Mouse (Mus musculus): ENCODE data around the gene Gemin5. TPM values are rescaled to one million over a fixed set of nuclear protein-coding genes. Genes with fewer than 3 reads are reported as not detected.
"Not testable (repeated sequence)": the region's sequence is repeated elsewhere in the genome, so short reads cannot be mapped to it uniquely, and the experiment has no call there.

The Gemin5 gene
- polyA plus RNA-seq (2016; fragmentation: Nextera tagmentation; extraction: Ambion mirVana): 22.9 and 23.9 TPM in 2 replicates

DNA sequence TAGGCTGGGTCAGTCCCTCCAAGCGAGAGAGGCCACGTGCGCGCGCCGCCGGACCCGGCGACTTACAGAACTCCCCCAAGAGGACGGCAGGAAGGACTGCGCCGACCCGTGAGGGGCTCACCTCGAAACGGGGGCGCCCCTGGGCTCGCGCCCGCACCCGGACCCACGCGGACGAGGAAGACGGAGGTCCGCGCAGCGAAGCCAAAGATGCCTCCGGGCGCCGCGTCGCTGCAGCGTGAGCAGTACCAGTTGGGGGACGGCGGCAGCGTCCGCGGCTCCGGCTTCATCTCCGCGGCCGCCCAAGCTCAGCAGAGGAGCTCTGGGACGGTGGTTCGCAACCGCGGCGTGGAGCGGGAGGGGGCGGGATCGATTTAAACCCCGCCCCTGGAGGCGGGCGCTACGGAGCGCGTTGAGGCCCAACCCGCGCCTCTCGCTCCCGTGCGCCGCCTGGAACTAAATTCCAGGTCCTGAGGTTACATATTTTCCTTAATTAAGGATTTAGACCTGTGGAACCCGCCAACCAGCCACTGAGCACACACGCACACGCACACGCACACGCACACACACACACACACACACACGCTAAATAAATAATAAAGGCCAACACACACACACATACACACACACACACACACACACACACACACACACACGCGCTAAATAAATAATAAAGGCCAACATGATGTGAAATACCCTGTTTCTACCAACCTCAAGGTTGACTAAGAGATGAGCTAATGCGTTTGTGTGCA, at the start of gene Gemin5:
Gene Gemin5 (minus strand): TSS at position 373 of the 749 bp plus-strand sequence.
- Histone ChIP-seq H3K9ac (replicated peaks) (peak within 1 kb of the TSS; percentile 78), H3K27me3 (no peaks in the 10 kb centered on the region), H3K4me2 (replicated peaks) (peak within 1 kb of the TSS; percentile 77), H3K27ac (replicated peaks) (peak within 1 kb of the TSS; percentile 55), H3K9me3 (0 out of 2 replicates have a peak, but pooled peaks cover 2% of the 10 kb centered on the region), H3K4me3 (peak within 1 kb of the TSS; percentile 93), H3K4me1 (peaks cover 22% of the 10 kb centered on the region), H3K36me3 (peaks cover 31% of the 10 kb centered on the region)
- ATAC-seq (ENCODE audit: low FRiP score, low read depth): peak; percentile 77
- 1% methylated on average over 71 of the region's 71 CpGs for WGBS

DNA sequence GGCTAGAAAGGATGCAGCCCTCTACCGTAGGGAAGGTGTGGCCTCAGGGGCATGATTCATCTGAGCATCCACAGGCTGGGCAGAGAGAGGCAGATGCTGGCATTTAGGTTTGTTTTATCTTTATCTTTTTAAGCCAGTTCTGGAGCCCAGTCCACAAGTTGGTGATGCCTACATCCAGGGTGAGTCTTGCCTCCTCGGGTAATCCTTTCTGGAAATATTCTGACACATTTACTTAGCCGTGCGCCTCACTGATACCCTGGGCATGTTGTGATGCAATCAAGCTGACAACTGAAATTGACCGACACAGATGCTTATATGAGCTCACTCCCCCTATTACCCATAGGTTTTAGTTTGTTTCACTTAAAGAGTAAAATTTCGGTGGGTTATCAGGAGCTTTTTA, 48.5 kb upstream of the Gemin5 start:
- H3K9me3 ChIP-seq: no peaks in the 10 kb centered on the region
- no peak overlapping the region for H3K9ac ChIP-seq (replicated peaks)
- no peak overlapping the region for H3K27ac ChIP-seq (replicated peaks)
- no peak overlapping the region for H3K4me3 ChIP-seq
- WGBS: 89% methylated on average over 6 of the region's 6 CpGs
- H3K27me3 ChIP-seq: no peaks in the 10 kb centered on the region
- ATAC-seq (ENCODE audit: low FRiP score, low read depth): no peak
- no peaks in the 10 kb centered on the region for H3K36me3 ChIP-seq
- H3K4me1 ChIP-seq: no peaks in the 10 kb centered on the region
- no peak overlapping the region for H3K4me2 ChIP-seq (replicated peaks)

DNA sequence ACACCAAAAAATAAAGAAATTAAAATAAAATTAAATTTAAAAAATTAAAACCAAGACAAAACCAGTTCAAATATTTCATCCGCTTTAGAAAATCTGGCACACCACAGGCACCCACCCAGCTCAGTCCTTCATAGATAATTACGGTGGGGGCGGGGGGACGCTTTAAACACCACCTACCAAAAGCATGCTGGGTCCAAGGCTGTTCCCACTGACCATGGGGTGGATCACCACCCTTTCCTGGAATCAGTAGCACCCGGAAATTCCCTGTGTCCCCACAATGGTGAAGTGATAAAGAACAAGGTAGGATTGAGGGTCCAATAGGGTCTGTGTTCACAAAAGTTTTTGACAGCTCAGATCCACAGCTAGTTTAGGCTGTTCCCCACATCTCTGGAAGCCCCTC, 47.5 kb upstream of the Gemin5 start:
- Histone ChIP-seq H3K36me3 (no peaks in the 10 kb centered on the region), H3K9me3 (no peaks in the 10 kb centered on the region), H3K27ac (replicated peaks) (no peak overlapping the region), H3K9ac (replicated peaks) (no peak overlapping the region), H3K4me1 (peaks cover 6% of the 10 kb centered on the region; the same call in 1 of the 2 replicates), H3K4me3 (no peak overlapping the region), H3K4me2 (replicated peaks) (no peak overlapping the region), H3K27me3 (no peaks in the 10 kb centered on the region)
- no peak for ATAC-seq (ENCODE audit: low FRiP score, low read depth)
- 82% methylated on average over 5 of the region's 5 CpGs for WGBS

DNA sequence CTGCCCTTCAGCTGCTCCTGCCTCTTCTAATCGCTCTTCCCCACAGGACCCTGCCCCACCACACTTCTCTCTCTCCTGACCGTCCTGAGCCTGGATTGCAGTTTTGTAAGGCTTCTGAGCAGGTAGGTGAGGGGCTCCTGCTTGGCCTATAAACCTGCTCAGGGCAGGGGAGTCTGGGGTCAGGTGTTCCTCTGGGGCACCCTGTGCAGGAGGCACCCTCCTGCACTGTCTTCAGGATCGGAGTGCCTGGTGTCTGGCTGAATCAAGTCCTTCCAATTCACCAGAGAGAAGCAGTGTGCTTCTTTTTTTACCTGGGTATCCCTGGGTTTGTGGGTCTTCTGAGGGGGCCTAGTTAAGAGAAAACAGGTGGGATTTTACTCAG, 46.7 kb upstream of the Gemin5 start:
- not testable (repeated sequence) for H3K9me3 ChIP-seq; H3K4me3 ChIP-seq; H3K27ac ChIP-seq (replicated peaks); H3K36me3 ChIP-seq; H3K4me2 ChIP-seq (replicated peaks); H3K27me3 ChIP-seq; H3K4me1 ChIP-seq; ATAC-seq (ENCODE audit: low FRiP score, low read depth); H3K9ac ChIP-seq (replicated peaks)
- 49% methylated on average over 3 of the region's 3 CpGs for WGBS

DNA sequence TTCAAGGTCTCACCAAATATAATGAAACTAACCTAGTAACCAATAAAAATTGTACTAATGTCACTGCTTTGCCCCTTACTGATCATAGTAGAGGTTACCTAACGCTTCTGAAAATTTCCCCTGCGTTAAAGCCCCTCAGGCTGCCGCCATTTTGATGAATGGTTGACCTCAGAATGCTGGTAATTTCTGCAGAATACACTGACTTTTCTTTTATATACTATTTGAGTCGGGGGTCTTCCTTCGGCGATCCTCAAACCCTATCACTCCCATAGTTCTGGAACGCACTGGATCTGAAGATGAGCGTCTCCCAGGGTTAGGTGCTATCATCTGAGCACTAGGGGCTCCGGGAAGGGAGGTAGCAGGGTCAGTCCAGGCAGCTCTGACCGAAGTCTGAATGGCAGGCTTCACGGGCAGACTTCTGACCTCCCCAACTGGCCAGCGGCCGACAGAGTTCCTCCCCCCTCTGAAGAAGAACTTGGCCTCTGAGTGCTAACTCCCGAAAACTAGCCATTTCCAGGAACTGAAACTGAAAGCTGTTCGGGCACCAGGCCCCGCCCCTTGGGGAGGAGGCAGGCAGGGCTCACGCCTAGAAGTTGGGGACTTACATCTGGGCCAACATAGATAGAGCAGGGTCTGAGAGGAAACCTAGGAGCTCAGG, 46.2 kb upstream of the Gemin5 start:
- peak overlapping the region; percentile 27 for H3K4me3 ChIP-seq
- H3K36me3 ChIP-seq: no peaks in the 10 kb centered on the region
- H3K27ac ChIP-seq (replicated peaks): no peak overlapping the region
- H3K27me3 ChIP-seq: no peaks in the 10 kb centered on the region
- H3K4me2 ChIP-seq (replicated peaks): peak overlapping the region; percentile 38
- H3K4me1 ChIP-seq: peaks cover 6% of the 10 kb centered on the region; the same call in 1 of the 2 replicates
- 52% methylated on average over 17 of the region's 17 CpGs for WGBS
- no peaks in the 10 kb centered on the region for H3K9me3 ChIP-seq
- H3K9ac ChIP-seq (replicated peaks): no peak overlapping the region
- ATAC-seq (ENCODE audit: low FRiP score, low read depth): no peak

DNA sequence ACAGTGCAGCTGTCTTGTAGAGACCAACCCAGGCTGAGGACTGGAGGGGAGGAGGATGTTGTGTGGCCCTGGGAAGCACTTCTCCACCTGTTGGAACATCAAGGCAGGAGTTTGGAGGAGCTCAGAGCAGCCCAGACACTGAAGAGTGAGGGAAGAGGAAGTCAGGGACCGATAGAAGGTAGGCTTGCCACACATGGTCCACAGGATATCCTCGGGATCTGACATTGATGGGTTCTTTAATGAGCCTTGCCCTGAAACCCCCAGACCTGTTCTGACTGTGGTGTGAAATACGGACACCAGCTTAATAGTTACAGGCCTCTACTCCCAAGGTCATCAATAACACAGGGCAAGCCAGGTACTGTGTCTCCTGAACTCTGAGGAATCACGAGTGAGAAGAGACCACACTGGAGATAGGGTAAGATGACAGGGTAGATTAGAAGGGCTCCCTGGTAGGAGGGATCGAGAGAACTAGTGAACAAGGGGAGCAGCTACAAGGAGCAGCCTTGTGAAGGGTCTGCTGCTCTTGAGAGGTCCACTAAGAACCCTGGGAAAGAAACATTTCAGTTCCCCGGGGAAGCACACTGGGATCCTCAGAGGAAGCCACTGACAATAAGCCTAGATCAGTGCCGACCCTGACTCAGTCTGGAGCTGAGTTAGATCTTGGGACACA, 45.5 kb upstream of the Gemin5 start:
- Histone ChIP-seq H3K27me3 (no peaks in the 10 kb centered on the region), H3K4me3 (no peak overlapping the region), H3K36me3 (no peaks in the 10 kb centered on the region), H3K27ac (replicated peaks) (no peak overlapping the region), H3K4me1 (peaks cover 6% of the 10 kb centered on the region; the same call in 1 of the 2 replicates), H3K9ac (replicated peaks) (no peak overlapping the region), H3K9me3 (no peaks in the 10 kb centered on the region), H3K4me2 (replicated peaks) (no peak overlapping the region)
- 85% methylated on average over 7 of the region's 7 CpGs for WGBS
- no peak for ATAC-seq (ENCODE audit: low FRiP score, low read depth)

DNA sequence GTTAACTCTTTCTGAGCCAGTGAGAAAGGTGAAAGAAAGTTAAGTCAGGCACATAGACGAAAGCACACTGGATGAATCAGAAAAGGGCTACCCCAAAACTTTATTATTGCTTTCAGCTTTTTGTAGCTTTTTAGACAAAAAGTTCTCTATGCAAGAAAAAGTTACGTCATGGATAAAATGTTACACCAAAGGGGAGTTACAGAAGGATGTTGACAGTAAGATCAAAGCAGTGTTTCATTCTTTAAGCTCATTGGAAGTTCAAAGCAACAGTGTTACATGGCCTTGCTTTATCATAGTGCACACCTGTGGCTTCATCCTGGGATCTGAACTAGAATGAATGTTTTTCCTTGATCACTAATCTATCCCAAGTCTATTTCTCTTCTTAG, 43.3 kb upstream of the Gemin5 start:
- no peaks in the 10 kb centered on the region for H3K36me3 ChIP-seq
- no peaks in the 10 kb centered on the region for H3K27me3 ChIP-seq
- 15% methylated on average over 2 of the region's 2 CpGs for WGBS
- no peak overlapping the region for H3K4me3 ChIP-seq
- peaks cover 6% of the 10 kb centered on the region; the same call in 1 of the 2 replicates for H3K4me1 ChIP-seq
- no peak overlapping the region for H3K9ac ChIP-seq (replicated peaks)
- no peak for ATAC-seq (ENCODE audit: low FRiP score, low read depth)
- H3K27ac ChIP-seq (replicated peaks): no peak overlapping the region
- no peaks in the 10 kb centered on the region for H3K9me3 ChIP-seq
- H3K4me2 ChIP-seq (replicated peaks): no peak overlapping the region

DNA sequence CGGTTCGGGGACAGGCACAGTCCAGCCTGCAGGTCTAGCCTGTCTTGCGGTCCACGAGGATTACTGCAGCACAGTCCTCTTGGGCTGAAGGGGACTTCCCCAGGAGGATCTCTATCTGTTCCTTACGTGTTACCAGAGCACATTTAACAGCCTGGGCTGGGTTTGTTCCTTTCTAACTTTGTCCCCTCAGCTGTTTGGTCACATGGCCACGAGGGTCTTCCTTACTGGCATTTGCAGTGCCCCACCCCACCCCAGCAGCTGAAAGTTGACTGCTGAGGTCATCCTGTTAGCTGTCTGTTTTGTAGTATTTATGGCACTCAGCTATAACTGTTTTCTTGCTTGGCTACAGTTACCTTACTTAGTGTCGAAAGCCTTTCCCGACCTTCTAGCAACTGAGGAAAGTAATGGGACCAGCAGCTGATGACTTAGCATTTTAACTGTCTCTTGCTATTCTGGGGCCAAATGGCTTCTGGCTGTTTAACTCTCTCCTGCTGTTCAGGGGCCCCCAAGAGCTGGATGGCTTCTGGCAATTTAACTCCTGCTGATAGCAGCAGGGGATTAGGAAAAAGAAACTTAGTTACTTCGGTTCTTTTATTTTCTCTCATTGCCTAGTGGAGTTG, 42.8 kb upstream of the Gemin5 start:
- H3K4me2 ChIP-seq (replicated peaks): no peak overlapping the region
- H3K27me3 ChIP-seq: no peaks in the 10 kb centered on the region
- no peak overlapping the region for H3K4me3 ChIP-seq
- H3K36me3 ChIP-seq: no peaks in the 10 kb centered on the region
- ATAC-seq (ENCODE audit: low FRiP score, low read depth): no peak
- no peak overlapping the region for H3K9ac ChIP-seq (replicated peaks)
- H3K4me1 ChIP-seq: peaks cover 6% of the 10 kb centered on the region; the same call in 1 of the 2 replicates
- WGBS: 20% methylated on average over 9 of the region's 9 CpGs
- H3K27ac ChIP-seq (replicated peaks): no peak overlapping the region
- no peaks in the 10 kb centered on the region for H3K9me3 ChIP-seq

DNA sequence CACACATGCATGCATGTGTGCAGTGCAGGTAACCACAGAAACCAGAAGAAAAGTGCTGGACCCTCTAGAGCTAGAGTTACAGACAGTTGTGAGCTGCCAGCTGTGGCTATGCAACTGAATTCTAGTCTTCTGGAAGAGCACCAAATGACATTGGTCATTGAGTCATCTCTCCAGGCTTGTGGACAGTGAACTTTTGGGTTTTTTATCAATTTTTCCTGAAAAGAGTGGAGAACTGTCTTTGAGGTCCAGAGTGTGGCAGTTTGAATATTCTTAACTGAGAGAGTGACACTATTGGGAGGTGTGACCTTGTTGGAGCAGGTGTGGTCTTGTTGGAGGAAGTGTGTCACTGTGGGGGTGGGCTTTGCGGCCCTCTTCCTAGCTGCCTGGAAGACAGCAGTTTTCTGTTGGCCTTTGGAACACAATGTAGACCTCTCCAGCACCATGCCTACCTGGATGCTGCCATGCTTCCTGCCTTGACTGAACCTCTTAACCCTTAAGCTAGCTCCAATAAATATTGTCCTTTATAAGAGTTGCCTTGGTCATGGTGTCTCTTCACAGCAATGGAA, 42.1 kb upstream of the Gemin5 start:
- Histone ChIP-seq H3K36me3 (no peaks in the 10 kb centered on the region), H3K4me1 (peaks cover 6% of the 10 kb centered on the region; the same call in 1 of the 2 replicates), H3K4me3 (no peak overlapping the region), H3K27ac (replicated peaks) (no peak overlapping the region), H3K4me2 (replicated peaks) (no peak overlapping the region), H3K9me3 (no peaks in the 10 kb centered on the region), H3K27me3 (no peaks in the 10 kb centered on the region), H3K9ac (replicated peaks) (no peak overlapping the region)
- ATAC-seq (ENCODE audit: low FRiP score, low read depth): no peak
- 94% methylated on average over 1 of the region's 1 CpGs for WGBS

DNA sequence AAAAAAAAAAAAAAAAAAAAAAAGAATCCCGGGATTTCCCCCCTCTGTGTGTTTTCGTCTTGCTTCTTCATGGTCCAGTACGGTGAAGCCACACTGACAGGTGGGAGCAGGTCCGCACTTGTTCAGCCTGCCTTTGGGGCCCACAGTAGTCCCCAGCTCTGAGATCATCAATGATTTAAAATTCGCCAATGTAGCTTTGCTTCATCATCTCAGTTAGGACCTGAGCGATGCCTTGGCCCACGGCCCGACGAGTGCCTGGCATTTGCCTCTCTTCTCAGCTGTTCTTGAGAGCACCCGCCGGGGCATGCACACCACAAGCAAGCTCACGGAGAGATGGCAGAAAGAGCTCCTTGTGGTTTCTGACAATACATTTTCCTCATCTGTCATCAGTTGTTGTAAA, 32.7 kb upstream of the Gemin5 start:
- Histone ChIP-seq H3K4me3 (no peak overlapping the region), H3K27ac (replicated peaks) (no peak overlapping the region), H3K9ac (replicated peaks) (no peak overlapping the region), H3K4me2 (replicated peaks) (no peak overlapping the region), H3K4me1 (0 out of 2 replicates have a peak, but pooled peaks cover 4% of the 10 kb centered on the region), H3K9me3 (no peaks in the 10 kb centered on the region), H3K36me3 (no peaks in the 10 kb centered on the region), H3K27me3 (0 out of 2 replicates have a peak, but pooled peaks cover 4% of the 10 kb centered on the region)
- no peak for ATAC-seq (ENCODE audit: low FRiP score, low read depth)
- 90% methylated on average over 12 of the region's 12 CpGs for WGBS

DNA sequence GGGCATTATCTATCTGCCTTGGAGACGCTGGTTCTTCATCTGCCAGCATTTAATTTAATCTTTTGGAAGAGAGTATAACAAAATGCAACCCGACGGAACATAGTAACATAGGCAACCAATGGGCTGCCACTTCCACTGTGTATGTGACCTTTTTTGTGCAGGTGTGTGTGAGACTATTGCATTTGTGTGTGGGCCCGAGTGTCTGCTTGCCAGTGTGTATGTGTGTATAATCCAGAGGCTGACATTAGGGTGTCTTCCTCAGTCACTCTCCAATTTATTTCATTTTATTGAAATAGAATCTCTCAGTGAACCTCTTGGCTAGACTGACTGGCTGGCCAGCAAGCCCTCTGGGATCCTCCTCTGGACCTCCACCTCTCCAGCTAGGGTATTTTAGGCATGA, 31.9 kb upstream of the Gemin5 start:
- H3K9me3 ChIP-seq: no peaks in the 10 kb centered on the region
- no peak overlapping the region for H3K9ac ChIP-seq (replicated peaks)
- H3K4me2 ChIP-seq (replicated peaks): no peak overlapping the region
- 0 out of 2 replicates have a peak, but pooled peaks cover 4% of the 10 kb centered on the region for H3K4me1 ChIP-seq
- ATAC-seq (ENCODE audit: low FRiP score, low read depth): no peak
- no peak overlapping the region for H3K4me3 ChIP-seq
- H3K36me3 ChIP-seq: no peaks in the 10 kb centered on the region
- 92% methylated on average over 4 of the region's 4 CpGs for WGBS
- 0 out of 2 replicates have a peak, but pooled peaks cover 4% of the 10 kb centered on the region for H3K27me3 ChIP-seq
- no peak overlapping the region for H3K27ac ChIP-seq (replicated peaks)
